Mouse (Mus musculus) brown adipose tissue, adult 24 weeks (tissue): ENCODE measurements around the gene Fam172a. TPM values are rescaled to one million over a fixed set of nuclear protein-coding genes. Genes with fewer than 3 reads are reported as not detected.

Source experiments
- H3K27ac ChIP-seq: fragments of 200-500 bp; replicated peaks from 2 replicates; pipeline ENCODE4 v1.5.1; 2012; ENCODE audit warnings: low read depth, mild to moderate bottlenecking, low read length
- H3K4me1 ChIP-seq: fragments of 200-500 bp; 2 replicates; pipeline ENCODE4 v1.6.1; 2012; ENCODE audit warnings: low read length, mixed read lengths; ENCODE audit not compliant: control insufficient read depth, insufficient read depth, insufficient read length
- H3K4me3 ChIP-seq: fragments of 200-500 bp; 2 replicates; pipeline ENCODE4 v1.5.1; 2012; ENCODE audit warnings: low read depth, mild to moderate bottlenecking, low read length, moderate library complexity; ENCODE audit not compliant: insufficient read depth
- polyA plus RNA-seq: library from polyadenylated mRNA; stranded (reverse); fragments of >200 nt; gene quantifications from 2 replicates; pipeline ENCODE4 v1.2.4, GENCODE M21; 2012; ENCODE audit not compliant: missing spikeins, insufficient read depth, insufficient read length

Fam172a gene
- polyA plus RNA-seq, 1 experiment, result 7.9 TPM

- Histone ChIP-seq H3K4me3 (no peak overlapping the region), H3K27ac (no peak overlapping the region), H3K4me1 (no peaks in the 10 kb centered on the region; the same call in 1 of the 2 replicates)
Measured at GRCm38 (mm10) chr13:78215223-78215622, 513.4 kb downstream of the Fam172a start.
